Mouse (Mus musculus): Measurements from ENCODE around the gene Acsf3.

DNA sequence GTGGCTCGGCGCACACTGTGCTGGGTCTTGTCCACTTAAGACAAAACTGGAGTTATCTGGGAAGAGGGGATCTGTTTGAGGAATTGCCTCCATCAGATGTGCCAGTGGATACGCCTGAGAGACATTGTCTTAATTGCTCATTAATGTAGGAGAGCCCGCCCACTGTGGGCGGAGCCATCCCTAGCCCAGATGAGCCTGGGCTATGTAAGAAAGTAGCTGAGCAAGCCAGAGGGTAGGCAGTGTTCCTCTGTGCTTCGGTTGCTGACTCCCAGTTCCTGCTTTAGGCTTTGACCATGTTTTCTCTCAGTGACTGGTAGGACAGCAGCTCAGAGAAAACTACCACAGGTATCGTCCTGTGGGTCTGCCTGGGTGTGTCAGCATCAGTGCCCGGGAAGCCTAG lies 59.1 kb downstream of the Acsf3 start:
- TF ChIP-seq CTCF (IDR thresholded peaks at IDR 0.05; ENCODE audit: extremely low read depth, insufficient read length, insufficient replicate concordance, low read depth, low read length) (no peak), POLR2A (IDR thresholded peaks at IDR 0.05; ENCODE audit: low read depth, low read length) (no peak)
